Mouse (Mus musculus): ENCODE results near the gene C1qb. TPM values are rescaled to one million over a fixed set of nuclear protein-coding genes. Genes with fewer than 3 reads are reported as not detected.

The C1qb gene
- polyA plus RNA-seq, 1 experiment = 65.1 TPM

- Histone ChIP-seq H3K4me3 (replicated peaks; ENCODE audit: extremely low read depth, low read depth, low read length) (no peak overlapping the region), H3K4me1 (ENCODE audit: control insufficient read depth, insufficient read depth, low read length) (no peaks in the 10 kb centered on the region)
- TF ChIP-seq CTCF (IDR thresholded peaks at IDR 0.05; ENCODE audit: insufficient read depth, low read length) = no peak
- TF ChIP-seq POLR2A (IDR thresholded peaks at IDR 0.05; ENCODE audit: borderline replicate concordance, extremely low read depth, low read depth, low read length) = no peak
- WGBS = 61% methylated on average over 9 of the region's 9 CpGs
- no peak for DNase-seq
Observed at GRCm38 (mm10) chr4:136830272-136830823, 55.6 kb downstream of the C1qb start.

Other genes with a start within 250 kb of the C1qb start
- gene Ephb2, start 50.2 kb downstream of the C1qb start, polyA plus RNA-seq (2012; rRNA removed) = 4.6 and 6.8 TPM in 2 replicates
- gene C1qc, start 6.9 kb upstream of the C1qb start, polyA plus RNA-seq (2012; rRNA removed) = 74.2 and 84.9 TPM in 2 replicates
- 43.6 and 58.0 TPM in 2 replicates for gene C1qa, start 12.6 kb upstream of the C1qb start, polyA plus RNA-seq (2012; rRNA removed)
- 0.05 and 0.16 TPM in 2 replicates for gene Epha8, start 70.6 kb upstream of the C1qb start, polyA plus RNA-seq (2012; rRNA removed)
- 9.4 and 10.2 TPM in 2 replicates for gene Zbtb40, start 162.6 kb upstream of the C1qb start, polyA plus RNA-seq (2012; rRNA removed)

Measured in lung, adult 2 months (tissue).